Mouse (Mus musculus): ENCODE results near the gene Wdr83. TPM values are rescaled to one million over a fixed set of nuclear protein-coding genes. Genes with fewer than 3 reads are reported as not detected.
"Not testable (repeated sequence)": the region's sequence is repeated elsewhere in the genome, so short reads cannot be mapped to it uniquely, and the experiment has no call there.

The Wdr83 gene
- polyA plus RNA-seq, 1 experiment from 2014 or later, result 63.4 TPM

DNA sequence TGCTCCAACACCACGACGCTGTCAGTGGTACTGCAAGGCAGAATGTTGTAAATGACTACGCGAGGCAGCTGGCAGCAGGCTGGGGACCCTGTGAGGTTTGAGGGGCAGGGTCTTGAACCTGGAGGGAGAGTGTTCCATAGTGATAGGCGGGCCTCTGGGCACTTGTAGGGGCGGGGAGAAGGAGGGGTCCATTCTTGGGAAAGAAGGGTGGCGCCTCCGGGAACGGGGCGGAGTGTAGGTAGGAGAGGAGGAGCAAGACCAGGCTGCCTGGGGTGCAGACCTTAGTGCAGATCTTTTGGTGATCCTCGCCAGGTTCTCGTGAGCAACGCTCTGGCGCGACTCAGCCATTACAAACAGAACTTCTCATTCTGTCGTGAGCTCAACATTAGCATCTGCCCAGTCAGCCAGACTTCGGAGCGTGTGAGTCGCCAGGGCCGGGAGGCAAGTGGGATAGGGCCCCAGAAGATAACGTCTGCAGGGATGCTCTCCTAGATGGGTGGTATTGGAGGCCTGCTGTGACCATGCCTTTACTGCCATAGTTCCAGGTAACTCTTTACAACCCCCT, 10.5 kb upstream of the Wdr83 start:
- H3K27ac ChIP-seq, result no peak overlapping the region
- whole genome bisulfite sequencing, result 30% methylated on average over 21 of the region's 21 CpGs

DNA sequence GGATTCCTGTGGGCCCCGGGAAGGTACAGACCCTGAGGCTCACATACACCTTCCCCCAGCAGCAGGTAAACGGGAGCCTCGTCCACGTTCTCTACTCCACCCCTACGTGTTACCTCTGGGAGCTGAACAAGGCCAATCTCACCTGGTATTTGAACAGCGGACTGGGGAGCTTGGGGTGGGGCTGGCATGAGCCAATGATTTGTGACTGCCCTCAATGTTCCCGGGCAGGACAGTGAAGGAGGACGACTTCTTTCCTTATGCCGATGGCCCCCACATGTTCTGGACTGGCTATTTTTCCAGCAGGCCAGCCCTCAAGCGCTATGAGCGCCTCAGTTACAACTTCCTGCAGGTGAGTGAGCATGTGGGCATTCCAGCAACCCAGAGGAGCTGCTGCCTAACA, 9.8 kb upstream of the Wdr83 start:
- no peaks in the 10 kb centered on the region for H3K27me3 ChIP-seq (ENCODE audit: insufficient read depth, poor library complexity, severe bottlenecking)
- peaks cover 77% of the 10 kb centered on the region for H3K36me3 ChIP-seq
- H3K4me1 ChIP-seq (replicated peaks), result peaks cover 2% of the 10 kb centered on the region; the same call in 1 of the 2 replicates
- no peaks in the 10 kb centered on the region for H3K9me3 ChIP-seq
- DNase-seq (ENCODE audit: low spot score), result no peak
- no peak overlapping the region for H3K4me3 ChIP-seq
- H3K27ac ChIP-seq, result no peak overlapping the region
- WGBS, result 92% methylated on average over 11 of the region's 11 CpGs

More for the DNA sequence above, 10.5 kb upstream of the Wdr83 start:
- DNase-seq (ENCODE audit: low spot score), result no peak
- H3K4me1 ChIP-seq (replicated peaks), result peaks cover 2% of the 10 kb centered on the region; the same call in 1 of the 2 replicates
- no peaks in the 10 kb centered on the region for H3K27me3 ChIP-seq (ENCODE audit: insufficient read depth, poor library complexity, severe bottlenecking)
- no peaks in the 10 kb centered on the region for H3K9me3 ChIP-seq
- peaks cover 80% of the 10 kb centered on the region for H3K36me3 ChIP-seq
- no peak overlapping the region for H3K4me3 ChIP-seq

DNA sequence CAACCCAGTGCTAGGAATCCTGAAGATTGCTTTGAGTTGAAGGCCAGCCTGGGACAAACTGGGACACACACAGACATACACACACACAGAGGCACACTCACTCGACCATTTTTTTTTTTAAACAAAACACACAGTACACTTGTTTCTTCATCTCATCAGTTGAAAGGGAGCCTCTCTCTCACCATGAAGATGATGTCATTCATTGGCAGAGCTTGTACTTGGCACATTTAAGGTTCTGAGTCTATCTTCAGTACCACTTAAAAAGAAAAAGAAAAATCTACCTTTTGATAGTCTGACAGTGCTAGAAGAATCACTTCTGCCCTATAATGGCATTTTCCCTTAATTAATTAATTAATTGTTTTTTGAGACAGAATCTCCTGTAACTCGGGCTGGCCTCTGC, 7.7 kb upstream of the Wdr83 start:
- Histone ChIP-seq H3K4me1 (replicated peaks) (peaks cover 11% of the 10 kb centered on the region), H3K36me3 (peaks cover 67% of the 10 kb centered on the region), H3K9me3 (no peaks in the 10 kb centered on the region), H3K4me3 (no peak overlapping the region), H3K27ac (no peak overlapping the region), H3K27me3 (ENCODE audit: insufficient read depth, poor library complexity, severe bottlenecking) (no peaks in the 10 kb centered on the region)
- 80% methylated on average over 2 of the region's 2 CpGs for WGBS
- no peak for DNase-seq (ENCODE audit: low spot score)

DNA sequence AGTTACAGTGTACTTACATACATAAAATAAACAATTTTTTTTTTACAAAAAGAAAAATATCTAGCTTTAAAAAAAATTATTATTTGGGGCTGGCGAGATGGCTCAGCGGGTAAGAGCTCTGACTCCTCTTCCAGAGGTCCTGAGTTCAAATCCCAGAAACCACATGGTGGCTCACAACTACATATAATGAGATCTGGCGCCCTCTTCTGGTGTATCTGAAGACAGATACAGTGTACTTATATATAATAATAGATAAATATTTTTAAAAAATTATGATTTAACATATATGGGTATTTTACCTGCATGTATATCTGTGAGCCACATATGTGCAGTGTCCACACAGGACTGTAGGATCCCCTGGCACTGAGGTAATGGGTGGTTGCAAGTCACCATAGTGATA, 5.1 kb upstream of the Wdr83 start:
- no peak for DNase-seq (ENCODE audit: low spot score)
- Histone ChIP-seq H3K27me3 (ENCODE audit: insufficient read depth, poor library complexity, severe bottlenecking) (no peaks in the 10 kb centered on the region), H3K4me1 (replicated peaks) (peaks cover 32% of the 10 kb centered on the region), H3K27ac (no peak overlapping the region), H3K36me3 (peaks cover 50% of the 10 kb centered on the region), H3K4me3 (no peak overlapping the region), H3K9me3 (no peaks in the 10 kb centered on the region)
- 74% methylated on average over 3 of the region's 3 CpGs for WGBS

DNA sequence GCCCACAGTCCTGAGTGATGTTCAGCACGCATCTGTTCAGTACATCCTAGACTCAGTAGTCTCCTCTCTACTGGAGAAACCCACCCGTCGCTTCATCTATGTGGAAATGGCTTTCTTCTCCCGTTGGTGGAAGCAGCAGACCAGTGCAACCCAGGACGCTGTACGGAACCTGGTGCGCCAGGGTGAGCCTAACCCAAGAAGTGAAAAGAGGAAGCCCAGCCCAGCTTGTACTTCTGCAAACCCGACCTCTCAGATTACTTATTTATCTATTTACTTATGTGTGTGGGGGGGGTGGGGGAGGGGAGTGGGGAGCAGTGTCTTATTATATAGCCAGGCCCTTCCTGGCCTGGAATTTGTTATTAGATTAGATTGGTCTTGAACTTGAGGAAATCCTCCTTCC, 3.5 kb upstream of the Wdr83 start:
- DNase-seq (ENCODE audit: low spot score), result no peak
- no peak overlapping the region for H3K27ac ChIP-seq
- WGBS, result 91% methylated on average over 8 of the region's 8 CpGs
- H3K36me3 ChIP-seq, result peaks cover 44% of the 10 kb centered on the region
- no peak overlapping the region for H3K4me3 ChIP-seq
- no peaks in the 10 kb centered on the region for H3K27me3 ChIP-seq (ENCODE audit: insufficient read depth, poor library complexity, severe bottlenecking)
- no peaks in the 10 kb centered on the region for H3K9me3 ChIP-seq
- peaks cover 40% of the 10 kb centered on the region for H3K4me1 ChIP-seq (replicated peaks)

DNA sequence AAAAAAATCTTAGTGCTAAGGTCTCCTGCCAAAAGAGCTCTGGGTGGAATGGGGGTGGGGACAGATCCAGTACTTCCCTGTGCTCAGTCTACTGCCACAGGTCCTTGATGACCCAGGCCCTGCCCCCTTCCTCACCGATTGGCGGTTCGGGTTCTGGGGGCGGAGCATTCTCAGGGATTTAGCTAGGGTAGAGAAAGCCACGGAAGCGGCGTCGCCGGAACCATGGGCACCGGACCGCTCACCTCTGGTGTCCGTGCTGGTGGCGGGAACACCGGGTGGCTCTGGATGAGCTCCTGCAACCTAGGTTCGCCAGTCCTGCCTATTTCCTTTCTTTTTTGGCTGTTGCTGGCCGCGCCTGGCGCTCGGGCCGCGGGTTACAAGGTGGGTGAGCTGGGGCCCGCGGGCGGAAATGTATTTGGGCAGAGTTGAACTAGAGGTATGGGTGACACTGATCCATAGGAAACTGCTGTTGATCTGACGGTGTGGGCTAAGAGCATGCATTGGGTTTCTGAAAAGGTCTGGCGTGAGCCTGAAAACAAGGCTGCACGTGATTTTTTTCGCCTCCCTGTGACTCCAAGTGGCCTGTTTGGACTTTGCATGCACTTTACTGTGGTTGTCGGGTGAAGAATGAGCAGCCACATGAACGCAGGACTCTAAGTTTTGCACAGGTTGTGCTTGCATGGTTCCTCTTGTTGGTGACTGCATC, 2.2 kb upstream of the Wdr83 start, which contains the start of gene Man2b1:
TSS of gene Man2b1 (plus strand) at position 163 of the 706 bp plus-strand sequence.
- Histone ChIP-seq H3K4me1 (replicated peaks) (peaks cover 45% of the 10 kb centered on the region), H3K9me3 (no peaks in the 10 kb centered on the region), H3K27ac (peak within 1 kb of the TSS; percentile 83), H3K4me3 (peak within 1 kb of the TSS; percentile 70), H3K36me3 (peaks cover 46% of the 10 kb centered on the region), H3K27me3 (ENCODE audit: insufficient read depth, poor library complexity, severe bottlenecking) (no peaks in the 10 kb centered on the region)
- WGBS, result 2% methylated on average over 30 of the region's 30 CpGs
- DNase-seq (ENCODE audit: low spot score), result peak; percentile 75

DNA sequence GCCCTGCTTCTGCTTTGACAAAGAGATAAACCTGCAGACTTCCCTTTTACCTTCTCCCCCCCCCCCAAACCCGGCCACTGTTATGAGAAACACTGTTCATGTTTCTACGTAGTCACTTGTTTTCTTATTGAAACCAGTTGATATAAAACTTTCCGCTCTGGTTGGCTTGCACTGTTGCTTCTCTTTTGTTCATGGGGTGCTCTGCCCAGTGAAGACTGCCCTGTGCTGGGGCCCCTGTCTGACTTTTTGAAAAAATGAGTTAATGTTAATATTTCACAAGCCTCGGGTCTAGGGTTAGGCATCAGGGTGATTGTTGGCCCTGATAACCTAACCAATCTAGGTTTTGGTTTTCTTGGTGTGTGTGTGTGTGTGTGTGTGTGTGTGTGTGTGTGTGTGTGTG, 1.1 kb upstream of the Wdr83 start:
- not testable (repeated sequence) for H3K27me3 ChIP-seq (ENCODE audit: insufficient read depth, poor library complexity, severe bottlenecking)
- WGBS, result 93% methylated on average over 4 of the region's 4 CpGs
- peaks cover 43% of the 10 kb centered on the region for H3K36me3 ChIP-seq

DNA sequence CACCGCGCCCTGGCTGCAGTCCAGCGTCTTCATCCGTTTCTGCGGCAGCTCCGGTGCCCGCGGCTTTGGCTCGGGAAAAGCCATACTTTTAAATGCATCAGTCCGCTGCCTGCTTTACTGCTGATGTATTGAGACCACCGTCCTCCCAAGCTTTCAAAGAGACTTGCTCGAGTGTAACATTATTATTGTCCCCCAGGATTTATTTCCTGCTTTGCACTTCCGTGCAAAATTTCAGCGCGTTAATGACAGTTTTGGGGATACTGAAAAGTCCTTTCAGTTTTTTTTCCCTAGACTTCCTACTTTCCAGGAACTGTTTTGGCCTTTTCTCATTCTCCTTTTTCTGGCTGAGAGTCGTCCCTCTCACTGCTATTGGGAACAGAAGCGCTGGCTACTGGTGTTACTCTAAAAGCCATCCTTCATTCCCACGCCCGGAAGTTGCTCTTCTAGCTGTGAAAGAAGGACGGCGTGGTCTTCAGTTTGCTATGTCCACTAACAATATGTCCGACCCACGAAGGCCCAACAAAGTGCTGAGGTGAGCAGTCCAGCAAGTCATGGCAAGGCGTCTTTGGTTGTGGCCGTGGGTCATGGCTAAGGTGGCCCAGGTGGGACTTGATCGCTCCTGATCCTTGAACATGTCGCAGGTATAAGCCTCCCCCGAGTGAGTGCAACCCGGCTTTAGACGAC, 432 bp downstream of the Wdr83 start, which contains the start of gene Wdr83os:
TSS of gene Wdr83os (plus strand) at position 209 of the 684 bp plus-strand sequence.
- WGBS, result under 1% methylated on average over 30 of the region's 30 CpGs
- peaks cover 44% of the 10 kb centered on the region for H3K36me3 ChIP-seq
- peak within 1 kb of the TSS; percentile 89 for H3K27ac ChIP-seq
- H3K4me3 ChIP-seq, result peak within 1 kb of the TSS; percentile 98
- no peaks in the 10 kb centered on the region for H3K27me3 ChIP-seq (ENCODE audit: insufficient read depth, poor library complexity, severe bottlenecking)
- peak; percentile 70 for DNase-seq (ENCODE audit: low spot score)
- peaks cover 45% of the 10 kb centered on the region for H3K4me1 ChIP-seq (replicated peaks)
- no peaks in the 10 kb centered on the region for H3K9me3 ChIP-seq

More for the DNA sequence above, 1.1 kb upstream of the Wdr83 start:
- DNase-seq (ENCODE audit: low spot score); H3K9me3 ChIP-seq; H3K4me3 ChIP-seq; H3K27ac ChIP-seq: not testable (repeated sequence)
- peaks cover 45% of the 10 kb centered on the region for H3K4me1 ChIP-seq (replicated peaks)

DNA sequence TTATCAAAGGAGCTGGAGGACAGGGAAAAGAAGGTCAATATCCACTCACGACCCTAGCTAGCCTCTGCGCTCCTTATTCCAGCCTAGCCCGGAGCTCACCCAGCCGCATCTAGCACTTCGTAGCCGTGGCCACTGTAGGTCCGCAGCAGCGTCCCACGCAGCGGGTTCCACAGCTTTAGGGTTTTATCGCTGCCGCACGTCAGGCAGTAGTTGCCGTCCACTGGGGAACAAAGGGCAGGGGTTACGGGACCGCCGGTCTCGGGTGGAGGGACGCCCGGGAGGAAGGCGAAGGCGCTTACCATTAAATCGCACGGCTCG, 933 bp downstream of the Wdr83 start:
- peak overlapping the region; percentile 98 for H3K4me3 ChIP-seq
- under 1% methylated on average over 25 of the region's 25 CpGs for WGBS
- peaks cover 44% of the 10 kb centered on the region for H3K36me3 ChIP-seq
- no peak for DNase-seq (ENCODE audit: low spot score)
- H3K4me1 ChIP-seq (replicated peaks), result peaks cover 45% of the 10 kb centered on the region
- H3K27ac ChIP-seq, result peak overlapping the region; percentile 89
- H3K27me3 ChIP-seq (ENCODE audit: insufficient read depth, poor library complexity, severe bottlenecking), result no peaks in the 10 kb centered on the region
- no peaks in the 10 kb centered on the region for H3K9me3 ChIP-seq

DNA sequence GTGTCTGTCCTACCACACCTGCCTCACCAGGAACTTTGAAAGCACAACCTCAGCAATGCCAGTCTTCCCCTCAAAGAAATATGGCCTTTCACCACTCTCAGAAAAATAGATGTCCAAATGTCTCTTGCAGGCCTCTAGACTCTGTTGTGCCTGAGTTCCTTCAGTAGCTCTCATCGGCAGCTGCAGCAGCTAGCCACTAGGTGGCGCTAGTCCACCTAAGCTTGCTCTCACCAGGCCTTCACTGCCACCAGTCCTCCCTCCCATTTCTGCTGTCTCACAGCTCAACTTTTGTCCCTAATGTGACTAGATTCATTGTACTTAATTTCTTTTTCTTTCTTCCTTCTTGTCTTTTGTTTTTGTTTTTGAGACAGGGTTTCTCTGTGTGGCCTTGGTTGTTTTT, 4.1 kb downstream of the Wdr83 start:
- Histone ChIP-seq H3K4me1 (replicated peaks) (peaks cover 36% of the 10 kb centered on the region), H3K4me3 (no peak overlapping the region), H3K27ac (no peak overlapping the region), H3K36me3 (peaks cover 62% of the 10 kb centered on the region), H3K27me3 (ENCODE audit: insufficient read depth, poor library complexity, severe bottlenecking) (no peaks in the 10 kb centered on the region), H3K9me3 (no peaks in the 10 kb centered on the region)
- 1% methylated on average over 2 of the region's 2 CpGs for WGBS
- DNase-seq (ENCODE audit: low spot score), result peak; percentile 82

DNA sequence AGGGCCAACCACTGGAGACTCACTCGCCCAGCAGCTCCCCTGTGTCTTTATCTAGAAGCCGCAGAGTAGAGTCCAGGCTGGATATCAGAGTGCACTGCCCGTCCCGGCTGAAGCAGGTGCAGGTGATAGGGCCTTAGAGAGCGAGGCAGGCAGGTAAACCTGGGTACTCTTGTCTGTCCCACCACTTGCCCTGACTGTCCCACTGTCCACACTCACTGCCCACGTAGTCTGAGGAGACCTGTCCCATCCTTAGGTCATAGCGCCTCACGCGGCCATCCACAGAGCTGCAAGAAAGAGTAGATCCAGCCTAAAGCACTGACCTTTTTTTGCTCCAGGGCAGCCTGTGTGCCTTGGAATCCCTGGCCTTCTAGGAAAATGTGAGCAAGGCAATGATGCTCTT, 5.1 kb downstream of the Wdr83 start:
- Histone ChIP-seq H3K27me3 (ENCODE audit: insufficient read depth, poor library complexity, severe bottlenecking) (no peaks in the 10 kb centered on the region), H3K4me1 (replicated peaks) (peaks cover 31% of the 10 kb centered on the region), H3K4me3 (no peak overlapping the region), H3K36me3 (peaks cover 62% of the 10 kb centered on the region), H3K9me3 (no peaks in the 10 kb centered on the region), H3K27ac (no peak overlapping the region)
- DNase-seq (ENCODE audit: low spot score), result peak; percentile 24
- 78% methylated on average over 9 of the region's 9 CpGs for WGBS

DNA sequence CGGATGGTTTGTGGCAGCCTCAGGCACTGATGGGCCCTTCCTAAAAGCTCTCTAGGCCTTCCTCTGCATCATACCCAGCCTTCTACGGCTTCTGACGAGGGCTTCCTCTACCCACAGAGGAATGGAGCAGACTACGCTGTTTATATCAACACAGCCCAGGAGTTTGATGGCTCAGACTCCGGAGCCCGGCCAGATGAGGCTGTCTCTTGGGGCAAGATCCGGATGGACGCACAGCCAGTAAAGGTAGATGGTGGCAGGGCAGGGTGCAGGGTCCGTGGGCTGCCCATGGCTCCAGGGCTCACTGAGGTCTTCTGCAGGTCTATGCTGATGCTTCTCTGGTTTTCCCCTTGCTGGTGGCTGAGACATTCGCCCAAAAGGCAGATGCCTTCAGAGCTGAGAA, 6.5 kb downstream of the Wdr83 start:
- H3K4me3 ChIP-seq, result no peak overlapping the region
- DNase-seq (ENCODE audit: low spot score), result no peak
- H3K36me3 ChIP-seq, result peaks cover 62% of the 10 kb centered on the region
- H3K9me3 ChIP-seq, result no peaks in the 10 kb centered on the region
- WGBS, result 89% methylated on average over 10 of the region's 10 CpGs
- H3K27ac ChIP-seq, result no peak overlapping the region
- H3K4me1 ChIP-seq (replicated peaks), result peaks cover 29% of the 10 kb centered on the region
- H3K27me3 ChIP-seq (ENCODE audit: insufficient read depth, poor library complexity, severe bottlenecking), result no peaks in the 10 kb centered on the region

DNA sequence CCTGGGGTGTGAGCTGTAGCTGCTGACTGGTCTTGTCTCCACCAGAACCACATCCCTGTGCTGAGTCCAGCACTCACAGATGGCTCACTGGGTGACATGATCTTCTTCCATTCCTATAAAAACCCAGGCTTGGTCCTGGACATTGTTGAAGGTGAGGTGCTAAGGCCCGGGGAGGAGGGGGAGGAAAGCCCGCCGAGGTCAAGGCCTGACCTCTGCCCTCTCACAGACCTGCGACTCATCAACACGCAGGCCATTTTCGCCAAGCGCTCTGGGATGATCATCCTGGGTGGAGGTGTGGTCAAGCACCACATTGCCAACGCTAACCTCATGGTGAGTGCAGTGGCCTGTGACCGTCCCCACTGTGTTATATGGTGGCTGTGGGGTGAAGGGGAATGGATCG, 6.9 kb downstream of the Wdr83 start:
- no peak for DNase-seq (ENCODE audit: low spot score)
- Histone ChIP-seq H3K4me1 (replicated peaks) (peaks cover 25% of the 10 kb centered on the region), H3K9me3 (no peaks in the 10 kb centered on the region), H3K27me3 (ENCODE audit: insufficient read depth, poor library complexity, severe bottlenecking) (no peaks in the 10 kb centered on the region), H3K27ac (no peak overlapping the region), H3K4me3 (0 out of 2 replicates have a peak overlapping the region, but pooled peaks have one; percentile 88), H3K36me3 (peaks cover 57% of the 10 kb centered on the region)
- WGBS, result 87% methylated on average over 10 of the region's 10 CpGs
